Mouse (Mus musculus): ENCODE results near the gene Atp5h.

DNA sequence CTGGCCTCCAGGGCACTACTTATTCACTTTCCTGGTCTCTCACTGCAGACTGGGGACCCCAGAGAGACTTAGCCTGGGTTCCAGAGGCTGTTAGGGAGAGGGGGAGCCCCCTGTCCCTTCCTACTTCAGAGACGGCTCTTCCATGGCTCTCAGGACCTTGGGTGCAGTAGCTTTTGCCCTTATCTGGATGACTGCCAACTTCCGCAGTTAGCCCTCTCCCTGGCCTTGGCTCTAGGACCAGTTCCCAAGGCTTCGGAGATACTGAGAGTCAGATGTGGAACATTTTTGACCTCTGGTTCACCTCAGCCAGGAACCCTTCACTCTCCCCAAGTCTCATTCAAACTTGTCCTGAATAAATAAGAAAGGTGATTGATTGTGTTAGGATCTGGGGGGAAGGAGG is 27.1 kb upstream of the Atp5h start:
- TF ChIP-seq CTCF (IDR thresholded peaks at IDR 0.05; ENCODE audit: low read depth) (no peak), EP300 (IDR thresholded peaks at IDR 0.05; ENCODE audit: low read depth) (no peak)
